37 mouse cellular contexts compared by ENCODE assay signal in genomic region chr1:31143571-31143970, GRCm38 (mm10). TPM values are rescaled to one million over a fixed set of nuclear protein-coding genes. Genes with fewer than 3 reads are reported as not detected.
"Had no signal": no experiment of that assay in that cellular context is flagged by ENCODE, and none has a peak within 500 bp of the region (broad histone marks: within the 10 kb centered on the region; RNA-seq: fewer than 3 reads in every experiment).

No protein-coding gene starts in this region.

- DNase-seq: gastrocnemius, postnatal 10 days; gastrocnemius, postnatal 36 days; heart, adult 2 months; heart, postnatal 10 days; heart, postnatal 4 days; kidney, adult 18-20 months; kidney, adult 8-10 months; kidney, postnatal 10 days; kidney, postnatal 25 days; kidney, postnatal 4 days; liver had no signal

- H3K36me3 ChIP-seq: heart, embryonic 12.5 days; hindbrain, embryonic 10.5 days; hindbrain, embryonic 12.5 days; intestine, embryonic 15.5 days; limb, embryonic 10.5 days; limb, embryonic 12.5 days had no signal

- H3K4me3 ChIP-seq: heart, adult 2 months; heart, embryonic 12.5 days; hindbrain, embryonic 10.5 days; hindbrain, embryonic 12.5 days; intestine, embryonic 15.5 days; layer of hippocampus, adult 2 months; left cerebral cortex, adult 2 months; limb, embryonic 10.5 days; limb, embryonic 12.5 days had no signal

- H3K4me2 ChIP-seq: heart, embryonic 12.5 days; hindbrain, embryonic 12.5 days; hindbrain, embryonic 14.5 days; intestine, embryonic 15.5 days; limb, embryonic 12.5 days; liver, embryonic 11.5 days had no signal

- ATAC-seq: forebrain, embryonic 16.5 days; hindbrain, embryonic 16.5 days; inflammation-experienced regulatory T-cells, adult 6 months; intestine, embryonic 15.5 days; intestine, postnatal 0 days had no signal

- H3K27me3 ChIP-seq: heart, embryonic 12.5 days; hindbrain, embryonic 12.5 days; intestine, embryonic 15.5 days; limb, embryonic 12.5 days had no signal

- H3K27ac ChIP-seq: heart, adult 2 months; hindbrain, embryonic 10.5 days; hindbrain, embryonic 12.5 days; hindbrain, embryonic 14.5 days; intestine, embryonic 15.5 days; layer of hippocampus, adult 2 months; left cerebral cortex, adult 2 months; limb, embryonic 10.5 days; limb, embryonic 12.5 days had no signal

- H3K9me3 ChIP-seq: heart, embryonic 12.5 days; hindbrain, embryonic 10.5 days; hindbrain, embryonic 12.5 days; intestine, embryonic 15.5 days; limb, embryonic 10.5 days; limb, embryonic 12.5 days had no signal

- H3K9ac ChIP-seq: heart, embryonic 12.5 days; hindbrain, embryonic 12.5 days; hindbrain, embryonic 14.5 days; intestine, embryonic 15.5 days; limb, embryonic 12.5 days had no signal

- H3K4me1 ChIP-seq: heart, embryonic 12.5 days; hindbrain, embryonic 10.5 days; hindbrain, embryonic 12.5 days had no signal

RNA-seq across cellular contexts. Expression of gene Lgsn, which starts 32.6 kb away (rescaled TPM):
- total RNA-seq: gastrocnemius, adult 18-20 months; gastrocnemius, postnatal 10 days; gastrocnemius, postnatal 36 days; heart, adult 2 months; heart, postnatal 10 days; heart, postnatal 25 days; heart, postnatal 4 days; layer of hippocampus, adult 2 months; layer of hippocampus, postnatal 10 days; layer of hippocampus, postnatal 25 days; left cerebral cortex, adult 2 months; left cerebral cortex, postnatal 14 days; left cerebral cortex, postnatal 36 days had no signal
- polyA plus RNA-seq: forebrain, embryonic 16.5 days; gonadal fat pad, adult 2 months; heart, adult 2 months; heart, embryonic 12.5 days; heart, embryonic 14.5 days; heart, embryonic 16.5 days; hindbrain, embryonic 10.5 days; hindbrain, embryonic 12.5 days; hindbrain, embryonic 14.5 days; hindbrain, embryonic 16.5 days; inflammation-experienced regulatory T-cells, adult 6 months; intestine, embryonic 15.5 days; intestine, postnatal 0 days; kidney, embryonic 14.5 days; kidney, embryonic 16.5 days; limb, embryonic 10.5 days; limb, embryonic 12.5 days; limb, embryonic 14.5 days; liver, embryonic 11.5 days had no signal
